Mouse (Mus musculus) hindbrain, embryonic 13.5 days (tissue): ENCODE results near the gene Pir. TPM values are rescaled to one million over a fixed set of nuclear protein-coding genes. Genes with fewer than 3 reads are reported as not detected.
A peak's percentile ranks its signal among the peaks of the same experiment; 100 is the strongest.

Experiments used
- ATAC-seq: fragments of 200-750 bp; cut with Nextera tagmentation; 2 replicates; pipeline ENCODE4 v1.8.0; 2017; ENCODE audit warnings: moderate TSS enrichment; ENCODE audit not compliant: low FRiP score
- H3K27ac ChIP-seq: fragments of 300-500 bp; sonication (generic); 2 replicates; pipeline ENCODE4 v1.5.1; 2015; ENCODE audit warnings: inconsistent platforms, mild to moderate bottlenecking, moderate library complexity
- H3K27me3 ChIP-seq: fragments of 300-500 bp; sonication (generic); 2 replicates; pipeline ENCODE4 v1.6.1; 2015; ENCODE audit warnings: mild to moderate bottlenecking, inconsistent platforms
- H3K36me3 ChIP-seq: fragments of 300-500 bp; sonication (generic); 2 replicates; pipeline ENCODE4 v1.6.1; 2015; ENCODE audit warnings: mild to moderate bottlenecking, inconsistent platforms
- H3K4me1 ChIP-seq: fragments of 300-500 bp; sonication (generic); replicated peaks from 2 replicates; pipeline ENCODE4 v1.6.1; 2015; ENCODE audit warnings: inconsistent platforms
- H3K4me2 ChIP-seq: fragments of 300-500 bp; sonication (generic); 2 replicates; pipeline ENCODE4 v1.6.1; 2015; ENCODE audit warnings: inconsistent platforms, mild to moderate bottlenecking, moderate library complexity
- H3K4me3 ChIP-seq: fragments of 300-500 bp; sonication (generic); 2 replicates; pipeline ENCODE4 v1.5.1; 2015; ENCODE audit warnings: mild to moderate bottlenecking, inconsistent platforms
- H3K9ac ChIP-seq: fragments of 300-500 bp; sonication (generic); 2 replicates; pipeline ENCODE4 v1.6.1; 2015; ENCODE audit warnings: mild to moderate bottlenecking, inconsistent platforms
- H3K9me3 ChIP-seq: fragments of 300-500 bp; sonication (generic); 2 replicates; pipeline ENCODE4 v1.6.1; 2016; ENCODE audit warnings: inconsistent platforms
- WGBS: fragments of 180-500 bp; shearing (Covaris S2); methylation state at CpG from one replicate; pipeline ENCODE4 v1.1.7; 2015; 5-methylcytosine and 5-hydroxymethylcytosine counted together
- polyA plus RNA-seq: library from polyadenylated mRNA; unstranded; fragments of >200 nt; fragmentation: Nextera tagmentation; extraction: Ambion mirVana; gene quantifications from 2 replicates; pipeline ENCODE4 v1.2.1, GENCODE M21; 2015

The Pir gene
- polyA plus RNA-seq, 1 experiment from 2014 or later, result 3.9 TPM

GRCm38 (mm10) chrX:164348937-164349336 lies 79.8 kb downstream of the Pir start:
- ATAC-seq, result no peak
- 80% methylated on average over 3 of the region's 3 CpGs for WGBS
- H3K4me1 ChIP-seq, result no peaks in the 10 kb centered on the region
- H3K27me3 ChIP-seq, result no peaks in the 10 kb centered on the region
- no peak overlapping the region for H3K9ac ChIP-seq
- H3K36me3 ChIP-seq, result no peaks in the 10 kb centered on the region
- no peak overlapping the region for H3K4me2 ChIP-seq
- H3K4me3 ChIP-seq, result no peak overlapping the region
- no peak overlapping the region for H3K27ac ChIP-seq
- no peaks in the 10 kb centered on the region for H3K9me3 ChIP-seq

DNA sequence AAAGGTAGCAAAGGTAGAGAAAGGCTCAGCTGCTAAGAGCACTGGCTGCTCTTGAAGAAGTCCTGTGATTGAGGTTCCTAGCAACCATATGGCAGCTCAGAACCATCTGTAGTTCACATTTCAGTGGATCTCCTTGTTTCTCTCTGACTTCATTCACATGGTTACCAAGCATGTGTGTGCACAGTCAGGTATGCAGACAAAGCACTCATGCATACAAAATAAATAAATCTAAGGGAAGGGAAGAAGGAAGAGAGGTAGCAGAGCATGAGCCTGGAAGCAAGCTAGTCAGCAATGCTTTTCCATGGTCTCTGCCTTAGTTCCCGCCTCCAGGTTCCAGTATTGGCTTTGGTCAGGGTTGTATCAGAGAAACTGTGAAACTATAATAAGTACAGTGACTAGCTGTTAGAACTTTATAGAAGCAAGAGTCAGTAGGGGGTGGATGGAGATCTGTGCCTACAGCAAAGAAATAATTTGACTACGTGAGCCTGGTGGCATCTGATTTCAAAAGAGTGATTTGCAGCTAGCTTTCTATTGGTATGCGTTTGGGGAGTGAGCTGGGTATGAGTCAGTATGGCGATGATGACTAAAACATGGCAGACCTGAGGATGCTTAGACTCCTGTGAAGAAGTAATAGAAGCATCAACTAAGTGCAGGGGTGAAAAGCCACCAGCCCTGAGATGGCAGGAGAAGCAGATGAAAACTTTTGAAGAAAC lies 96.1 kb downstream of the Pir start:
- Histone ChIP-seq H3K4me1 (no peaks in the 10 kb centered on the region), H3K27me3 (no peaks in the 10 kb centered on the region), H3K4me3 (no peak overlapping the region), H3K27ac (no peak overlapping the region), H3K36me3 (no peaks in the 10 kb centered on the region), H3K9me3 (no peaks in the 10 kb centered on the region), H3K4me2 (no peak overlapping the region), H3K9ac (no peak overlapping the region)
- 90% methylated on average over 4 of the region's 4 CpGs for WGBS
- ATAC-seq, result no peak

DNA sequence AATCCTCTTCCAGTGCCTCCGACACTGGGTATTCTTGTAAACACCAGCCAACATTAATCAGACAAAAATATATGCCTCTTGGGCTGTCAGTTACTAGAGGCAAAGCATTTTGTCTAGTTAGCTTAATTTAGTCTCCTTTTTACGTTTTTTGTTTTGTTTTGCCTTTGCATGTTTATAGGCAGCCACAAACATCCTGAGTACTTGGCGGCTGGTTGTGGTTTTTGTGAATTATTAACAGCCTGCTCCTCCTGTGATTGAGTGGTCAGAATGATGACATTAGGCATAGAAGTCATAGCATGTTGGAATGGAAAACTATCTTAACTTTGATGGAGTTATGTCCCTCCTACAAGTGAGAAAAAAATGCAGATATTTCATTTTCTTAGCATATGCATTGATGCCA lies 101.4 kb downstream of the Pir start:
- no peaks in the 10 kb centered on the region for H3K4me1 ChIP-seq
- WGBS, result 83% methylated on average over 3 of the region's 3 CpGs
- H3K36me3 ChIP-seq, result no peaks in the 10 kb centered on the region
- H3K4me2 ChIP-seq, result no peak overlapping the region
- H3K9ac ChIP-seq, result no peak overlapping the region
- no peak for ATAC-seq
- H3K9me3 ChIP-seq, result no peaks in the 10 kb centered on the region
- no peaks in the 10 kb centered on the region for H3K27me3 ChIP-seq
- H3K4me3 ChIP-seq, result no peak overlapping the region
- H3K27ac ChIP-seq, result no peak overlapping the region

DNA sequence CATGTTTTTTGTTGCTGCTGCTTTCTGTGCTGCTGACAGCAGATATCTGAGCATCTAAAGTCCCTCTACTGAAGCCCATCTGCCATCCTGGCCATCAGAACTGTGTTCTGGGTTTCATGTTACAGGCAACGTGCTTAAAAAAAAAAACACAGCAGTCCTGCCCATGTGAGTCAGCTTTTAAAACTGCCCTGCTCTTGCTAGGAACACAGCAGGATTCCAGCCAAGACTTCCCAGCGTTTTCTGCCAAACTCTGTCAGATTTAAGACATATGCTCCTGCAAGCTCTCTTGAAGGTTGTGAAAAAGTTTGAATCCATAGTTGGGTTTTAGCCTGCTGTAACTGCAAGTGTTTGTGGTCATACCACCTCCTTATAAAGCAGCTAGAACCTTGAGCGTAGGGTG lies 103.9 kb downstream of the Pir start, which contains the start of gene Vegfd:
Vegfd (plus strand) TSS at position 298 of the 400 bp plus-strand sequence.
- 45% methylated on average over 3 of the region's 3 CpGs for WGBS
- Histone ChIP-seq H3K4me2 (no peak within 1 kb of the TSS), H3K9me3 (no peaks in the 10 kb centered on the region), H3K4me3 (no peak within 1 kb of the TSS), H3K27me3 (no peaks in the 10 kb centered on the region), H3K4me1 (no peaks in the 10 kb centered on the region), H3K9ac (no peak within 1 kb of the TSS), H3K36me3 (no peaks in the 10 kb centered on the region), H3K27ac (no peak within 1 kb of the TSS)
- no peak for ATAC-seq

- Histone ChIP-seq H3K27me3 (no peaks in the 10 kb centered on the region), H3K27ac (no peak overlapping the region), H3K36me3 (no peaks in the 10 kb centered on the region), H3K4me3 (no peak overlapping the region), H3K9me3 (no peaks in the 10 kb centered on the region), H3K4me2 (no peak overlapping the region), H3K9ac (no peak overlapping the region), H3K4me1 (no peaks in the 10 kb centered on the region)
- ATAC-seq, result no peak
- WGBS, result 61% methylated on average over 5 of the region's 5 CpGs
Measured at GRCm38 (mm10) chrX:164374586-164374985, 105.4 kb downstream of the Pir start.

DNA sequence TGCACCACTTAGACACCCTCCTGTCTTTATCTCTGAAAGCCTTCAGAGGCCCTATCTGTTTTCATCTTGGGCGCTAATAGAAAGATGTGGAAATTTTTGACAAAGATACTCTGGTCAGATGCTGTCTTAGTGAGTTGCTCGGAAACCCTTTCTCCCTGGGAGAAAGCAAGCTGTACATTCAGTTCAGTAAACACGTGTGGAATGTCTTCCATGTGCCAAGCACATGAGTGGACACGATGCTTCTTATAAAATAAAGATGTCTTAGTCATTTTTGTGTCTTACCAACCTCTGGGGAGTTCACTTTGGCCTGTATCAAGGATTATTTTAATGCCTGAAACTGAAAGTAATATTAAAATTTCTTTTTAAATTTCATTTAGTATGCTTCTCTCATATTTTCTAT lies 110.5 kb downstream of the Pir start:
- no peak overlapping the region for H3K4me2 ChIP-seq
- H3K4me3 ChIP-seq, result no peak overlapping the region
- H3K9ac ChIP-seq, result no peak overlapping the region
- 83% methylated on average over 4 of the region's 4 CpGs for WGBS
- no peaks in the 10 kb centered on the region for H3K36me3 ChIP-seq
- H3K27ac ChIP-seq, result no peak overlapping the region
- ATAC-seq, result no peak
- no peaks in the 10 kb centered on the region for H3K4me1 ChIP-seq
- no peaks in the 10 kb centered on the region for H3K9me3 ChIP-seq
- H3K27me3 ChIP-seq, result 0 out of 2 replicates have a peak, but pooled peaks cover 3% of the 10 kb centered on the region

GRCm38 (mm10) chrX:164381618-164382408 lies 112.6 kb downstream of the Pir start:
- peak overlapping the region; percentile 41 for H3K4me3 ChIP-seq
- no peaks in the 10 kb centered on the region for H3K9me3 ChIP-seq
- 19% methylated on average over 32 of the region's 33 CpGs for WGBS
- no peaks in the 10 kb centered on the region for H3K36me3 ChIP-seq
- H3K4me1 ChIP-seq, result no peaks in the 10 kb centered on the region
- ATAC-seq, result peak; percentile 99
- H3K27me3 ChIP-seq, result 0 out of 2 replicates have a peak, but pooled peaks cover 3% of the 10 kb centered on the region
- peak overlapping the region; percentile 43; the same call in 1 of the 2 replicates for H3K9ac ChIP-seq
- no peak overlapping the region for H3K27ac ChIP-seq
- H3K4me2 ChIP-seq, result peak overlapping the region; percentile 65

- Histone ChIP-seq H3K27me3 (no peaks in the 10 kb centered on the region), H3K4me1 (no peaks in the 10 kb centered on the region), H3K27ac (no peak overlapping the region), H3K9ac (no peak overlapping the region), H3K36me3 (no peaks in the 10 kb centered on the region), H3K4me3 (no peak overlapping the region), H3K4me2 (no peak overlapping the region), H3K9me3 (no peaks in the 10 kb centered on the region)
- ATAC-seq, result no peak
- 85% methylated on average over 4 of the region's 4 CpGs for WGBS
Measured at GRCm38 (mm10) chrX:164394091-164394490, 124.9 kb downstream of the Pir start.

DNA sequence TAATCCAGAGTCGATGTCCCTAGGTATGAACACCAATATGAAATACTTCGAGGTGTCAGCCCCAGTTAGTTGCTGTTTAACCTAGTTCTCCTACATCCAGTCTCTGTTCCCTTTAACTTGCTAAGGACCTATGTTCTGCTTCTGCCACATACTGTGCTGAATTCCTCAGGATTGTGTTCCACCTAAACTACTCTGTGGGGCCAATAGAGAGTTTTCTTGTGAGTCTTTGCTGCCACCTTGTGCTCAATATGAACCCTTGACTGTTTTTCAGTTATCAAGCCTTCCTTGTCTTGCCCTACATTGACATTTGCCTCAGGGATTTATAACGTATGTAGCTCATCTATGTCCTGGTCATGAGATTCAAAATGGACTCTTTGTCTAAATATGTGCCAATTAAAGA lies 129.3 kb downstream of the Pir start:
- no peak for ATAC-seq
- H3K9ac ChIP-seq, result no peak overlapping the region
- no peaks in the 10 kb centered on the region for H3K27me3 ChIP-seq
- no peaks in the 10 kb centered on the region for H3K4me1 ChIP-seq
- no peaks in the 10 kb centered on the region for H3K9me3 ChIP-seq
- H3K4me2 ChIP-seq, result no peak overlapping the region
- H3K4me3 ChIP-seq, result no peak overlapping the region
- no peak overlapping the region for H3K27ac ChIP-seq
- no peaks in the 10 kb centered on the region for H3K36me3 ChIP-seq
- WGBS, result 61% methylated on average over 3 of the region's 3 CpGs

DNA sequence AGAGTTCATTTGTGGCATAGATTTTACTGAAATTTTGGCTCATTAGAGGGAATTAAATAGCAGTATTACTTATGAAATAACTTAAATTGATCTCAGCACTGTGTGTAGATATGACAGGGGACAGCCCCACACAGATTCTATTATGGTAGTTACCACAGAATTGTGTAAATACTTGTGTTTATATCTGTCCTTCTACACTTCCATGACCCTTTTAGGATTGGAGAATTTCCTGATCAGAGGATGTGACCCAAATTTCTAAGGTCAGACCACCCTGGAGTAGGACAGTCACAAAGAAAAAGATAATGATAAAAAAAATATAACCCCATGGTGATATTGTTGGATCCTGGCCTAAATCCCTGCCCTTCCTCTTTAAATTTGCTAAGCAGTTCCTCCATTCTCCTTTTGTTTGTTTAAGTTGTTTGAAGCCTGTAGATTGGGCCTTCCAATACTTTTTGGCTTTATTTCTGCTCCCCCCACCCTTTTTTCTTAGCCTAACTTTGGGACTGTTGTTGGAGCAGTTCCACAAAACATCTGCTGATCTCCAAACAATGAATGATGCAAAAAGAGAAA lies 136.0 kb downstream of the Pir start:
- Histone ChIP-seq H3K4me1 (no peaks in the 10 kb centered on the region), H3K4me3 (no peak overlapping the region), H3K9ac (no peak overlapping the region), H3K27ac (no peak overlapping the region), H3K4me2 (no peak overlapping the region), H3K9me3 (no peaks in the 10 kb centered on the region), H3K36me3 (no peaks in the 10 kb centered on the region), H3K27me3 (0 out of 2 replicates have a peak, but pooled peaks cover 5% of the 10 kb centered on the region)
- ATAC-seq, result no peak

DNA sequence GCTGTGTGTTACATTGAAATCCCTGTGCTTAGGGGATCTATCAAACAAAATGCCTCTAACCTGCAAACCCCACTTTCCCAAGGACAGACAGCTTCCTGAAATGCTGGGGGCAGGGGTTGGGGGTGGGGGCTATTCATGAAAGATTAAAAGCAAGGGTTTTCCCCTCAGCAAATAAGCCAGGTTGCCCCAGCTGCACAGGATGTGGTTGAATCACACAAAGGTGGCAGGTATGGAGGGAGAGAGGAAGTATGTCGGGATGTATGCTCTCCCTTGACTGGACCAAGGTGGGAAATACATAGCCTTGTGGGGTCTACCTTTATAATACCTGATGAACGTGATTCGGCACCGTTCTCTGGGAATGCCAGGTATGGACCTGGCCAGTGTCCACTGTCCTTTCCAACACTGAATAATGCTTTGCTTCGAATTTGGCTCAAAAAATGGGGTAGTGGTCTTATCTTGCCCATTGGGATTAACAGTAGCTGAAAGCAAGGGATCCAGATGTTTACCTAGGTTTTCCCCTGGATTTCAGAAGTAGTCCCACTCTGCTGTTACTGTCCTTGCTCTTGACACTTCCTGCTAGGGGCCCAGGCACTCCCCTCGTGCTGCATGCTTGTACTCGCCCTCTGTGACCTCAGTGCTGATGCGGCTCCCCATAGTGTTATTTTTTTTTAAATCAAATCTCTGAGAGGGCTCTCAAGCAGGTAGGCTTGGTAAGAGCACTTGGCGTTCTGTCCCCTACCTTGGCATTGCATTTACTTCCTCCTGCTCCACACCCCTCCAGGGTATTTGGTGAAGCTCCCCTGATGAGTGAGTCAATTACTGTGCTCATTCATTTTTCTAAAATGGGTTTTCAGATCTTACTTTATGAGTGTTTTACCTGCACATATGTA lies 137.2 kb downstream of the Pir start:
- ATAC-seq, result no peak
- H3K27ac ChIP-seq, result no peak overlapping the region
- 85% methylated on average over 9 of the region's 9 CpGs for WGBS

More for the DNA sequence above, 137.2 kb downstream of the Pir start:
- no peaks in the 10 kb centered on the region for H3K36me3 ChIP-seq
- no peaks in the 10 kb centered on the region for H3K9me3 ChIP-seq
- H3K4me2 ChIP-seq, result no peak overlapping the region
- H3K4me1 ChIP-seq, result no peaks in the 10 kb centered on the region
- 0 out of 2 replicates have a peak, but pooled peaks cover 5% of the 10 kb centered on the region for H3K27me3 ChIP-seq
- H3K4me3 ChIP-seq, result no peak overlapping the region
- H3K9ac ChIP-seq, result no peak overlapping the region
